Mouse (Mus musculus) lung, embryonic 14.5 days (tissue): Measurements from ENCODE around the gene Rftn1. TPM values are rescaled to one million over a fixed set of nuclear protein-coding genes. Genes with fewer than 3 reads are reported as not detected.

Source experiments
- ATAC-seq: fragments of 200-750 bp; cut with Nextera tagmentation; 2 replicates; pipeline ENCODE4 v1.8.0; 2017; ENCODE audit warnings: mild to moderate bottlenecking, moderate TSS enrichment, moderate library complexity; ENCODE audit not compliant: insufficient read depth
- DNase-seq: peaks from one replicate; pipeline ENCODE4 v3.0.0-alpha.2; 2015
- H3K27ac ChIP-seq: fragments of 300-500 bp; sonication (generic); 2 replicates; pipeline ENCODE4 v1.5.1; 2014; ENCODE audit warnings: low read depth, mild to moderate bottlenecking, moderate library complexity
- H3K27me3 ChIP-seq: fragments of 300-500 bp; sonication (generic); 2 replicates; pipeline ENCODE4 v1.6.1; 2014; ENCODE audit warnings: low read length, control low read depth; ENCODE audit not compliant: insufficient read depth
- H3K36me3 ChIP-seq: fragments of 300-500 bp; sonication (generic); 2 replicates; pipeline ENCODE4 v1.6.1; 2014; ENCODE audit warnings: control low read depth; ENCODE audit not compliant: insufficient read depth
- H3K4me1 ChIP-seq: fragments of 300-500 bp; sonication (generic); 2 replicates; pipeline ENCODE4 v1.6.1; 2014; ENCODE audit warnings: antibody characterized with exemption, control low read depth; ENCODE audit not compliant: insufficient read depth
- H3K4me2 ChIP-seq: fragments of 300-500 bp; sonication (generic); 2 replicates; pipeline ENCODE4 v1.6.1; 2014; ENCODE audit warnings: mild to moderate bottlenecking
- H3K4me3 ChIP-seq: fragments of 300-500 bp; sonication (generic); 2 replicates; pipeline ENCODE4 v1.5.1; 2014; ENCODE audit warnings: low read depth, low read length
- H3K9ac ChIP-seq: fragments of 300-500 bp; sonication (generic); 2 replicates; pipeline ENCODE4 v1.6.1; 2014
- H3K9me3 ChIP-seq: fragments of 300-500 bp; sonication (generic); 2 replicates; pipeline ENCODE4 v1.6.1; 2016; ENCODE audit warnings: low read depth, low read length, control low read depth
- CTCF ChIP-seq: IDR thresholded peaks from 2 replicates; pipeline ENCODE4 v1.5.1; 2016; ENCODE audit warnings: antibody characterized with exemption, low read depth
- WGBS: fragments of 180-500 bp; shearing (Covaris S2); extraction: QIAGEN DNeasy Blood & Tissue Kit; methylation state at CpG from one replicate; pipeline ENCODE4 v1.1.7; 2014; 5-methylcytosine and 5-hydroxymethylcytosine counted together
- polyA plus RNA-seq: library from polyadenylated mRNA; unstranded; fragments of >200 nt; fragmentation: Nextera tagmentation; extraction: Ambion mirVana; gene quantifications from 2 replicates; pipeline ENCODE4 v1.2.1, GENCODE M21; 2014

The Rftn1 gene
- polyA plus RNA-seq, 1 experiment from 2014 or later: 19.0 TPM

DNA sequence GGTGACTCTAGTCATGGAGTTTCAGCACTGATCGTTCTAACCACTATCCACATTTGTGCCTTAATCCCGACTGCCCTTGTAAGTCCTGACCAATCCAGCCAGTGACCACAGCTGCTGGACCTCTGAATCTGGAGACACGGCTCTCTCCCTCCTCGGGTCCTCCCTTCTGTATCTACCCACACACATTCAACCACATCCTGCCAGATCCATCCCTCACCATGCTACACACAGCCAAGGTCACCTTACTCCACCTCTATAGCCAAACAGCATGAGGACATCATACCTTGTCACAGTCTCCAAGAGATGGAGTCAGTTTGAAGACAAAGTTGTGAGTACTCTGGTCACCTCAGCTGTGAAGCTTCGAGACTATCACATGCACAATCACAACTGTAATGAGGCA lies 131.1 kb downstream of the Rftn1 start:
- 87% methylated on average over 5 of the region's 5 CpGs for WGBS
- Histone ChIP-seq H3K4me2 (no peak overlapping the region), H3K9ac (no peak overlapping the region), H3K4me3 (no peak overlapping the region), H3K27me3 (no peaks in the 10 kb centered on the region), H3K9me3 (no peaks in the 10 kb centered on the region), H3K4me1 (no peaks in the 10 kb centered on the region), H3K36me3 (no peaks in the 10 kb centered on the region), H3K27ac (no peak overlapping the region)
- DNase-seq (no peak), ATAC-seq (no peak)
- TF ChIP-seq CTCF: no peak

DNA sequence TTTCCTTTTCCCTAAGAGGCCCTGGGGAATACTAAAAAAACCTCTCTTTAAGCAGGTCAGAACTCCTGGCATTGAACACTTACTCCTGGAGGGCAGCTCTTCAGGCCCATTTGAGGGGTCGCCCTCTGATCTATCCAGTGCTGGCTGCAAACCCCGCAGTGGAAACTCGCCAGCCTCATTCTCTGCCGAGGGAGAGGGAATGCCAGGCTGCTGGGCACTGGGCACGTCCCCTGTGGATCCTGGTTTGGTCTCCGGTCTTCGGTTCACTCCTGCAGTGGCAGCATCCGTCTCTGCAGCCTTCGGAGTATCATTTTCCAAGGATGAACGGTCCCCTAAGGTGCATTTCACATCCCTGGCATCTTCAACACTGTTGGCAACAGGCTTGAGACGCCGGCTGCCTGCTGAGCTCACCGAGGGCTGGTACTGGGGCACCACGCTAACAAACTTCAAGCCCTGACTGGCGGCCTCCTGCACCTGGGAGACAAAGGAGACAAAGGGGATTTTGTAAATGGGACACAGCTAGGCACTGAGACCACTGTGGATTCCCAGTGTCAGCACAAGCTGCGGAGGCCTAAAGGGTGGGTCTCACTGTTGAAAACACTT lies 135.2 kb downstream of the Rftn1 start:
- DNase-seq (no peak), ATAC-seq (no peak)
- Histone ChIP-seq H3K9me3 (no peaks in the 10 kb centered on the region), H3K9ac (no peak overlapping the region), H3K27ac (no peak overlapping the region), H3K27me3 (no peaks in the 10 kb centered on the region), H3K4me3 (no peak overlapping the region), H3K4me1 (no peaks in the 10 kb centered on the region), H3K4me2 (no peak overlapping the region), H3K36me3 (no peaks in the 10 kb centered on the region)
- 81% methylated on average over 16 of the region's 16 CpGs for WGBS
- no peak for TF ChIP-seq CTCF

- Histone ChIP-seq H3K4me2 (no peak overlapping the region), H3K9me3 (no peaks in the 10 kb centered on the region), H3K9ac (no peak overlapping the region), H3K4me1 (no peaks in the 10 kb centered on the region), H3K36me3 (no peaks in the 10 kb centered on the region), H3K27me3 (no peaks in the 10 kb centered on the region), H3K27ac (no peak overlapping the region), H3K4me3 (no peak overlapping the region)
- ATAC-seq: no peak
- 79% methylated on average over 7 of the region's 7 CpGs for WGBS
- DNase-seq: no peak
- no peak for TF ChIP-seq CTCF
Measured at GRCm38 (mm10) chr17:50054586-50054985, 135.9 kb downstream of the Rftn1 start.

DNA sequence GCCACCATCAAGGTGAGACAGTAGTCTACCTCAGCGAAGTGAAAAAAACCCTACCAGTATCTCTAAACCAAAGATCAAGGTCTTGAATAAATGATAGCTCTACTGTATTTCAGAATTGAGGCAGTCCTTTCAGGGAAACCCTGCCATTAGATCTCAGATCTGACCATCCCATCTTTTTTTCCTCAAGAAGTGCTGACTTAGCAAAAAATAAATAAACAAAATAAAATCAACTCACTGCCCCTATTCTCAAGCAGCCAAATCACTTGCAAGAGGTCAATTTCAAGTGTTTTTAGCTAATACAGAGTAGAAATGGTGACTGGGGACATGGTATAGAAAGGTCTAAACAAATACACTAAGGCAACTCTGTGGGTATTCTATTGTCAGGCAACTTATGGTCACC lies 136.5 kb downstream of the Rftn1 start:
- Histone ChIP-seq H3K4me2 (no peak overlapping the region), H3K36me3 (no peaks in the 10 kb centered on the region), H3K4me3 (no peak overlapping the region), H3K27ac (no peak overlapping the region), H3K9me3 (no peaks in the 10 kb centered on the region), H3K27me3 (no peaks in the 10 kb centered on the region), H3K9ac (no peak overlapping the region), H3K4me1 (no peaks in the 10 kb centered on the region)
- DNase-seq: no peak
- no peak for TF ChIP-seq CTCF
- ATAC-seq: no peak
- WGBS: 90% methylated on average over 1 of the region's 1 CpGs

DNA sequence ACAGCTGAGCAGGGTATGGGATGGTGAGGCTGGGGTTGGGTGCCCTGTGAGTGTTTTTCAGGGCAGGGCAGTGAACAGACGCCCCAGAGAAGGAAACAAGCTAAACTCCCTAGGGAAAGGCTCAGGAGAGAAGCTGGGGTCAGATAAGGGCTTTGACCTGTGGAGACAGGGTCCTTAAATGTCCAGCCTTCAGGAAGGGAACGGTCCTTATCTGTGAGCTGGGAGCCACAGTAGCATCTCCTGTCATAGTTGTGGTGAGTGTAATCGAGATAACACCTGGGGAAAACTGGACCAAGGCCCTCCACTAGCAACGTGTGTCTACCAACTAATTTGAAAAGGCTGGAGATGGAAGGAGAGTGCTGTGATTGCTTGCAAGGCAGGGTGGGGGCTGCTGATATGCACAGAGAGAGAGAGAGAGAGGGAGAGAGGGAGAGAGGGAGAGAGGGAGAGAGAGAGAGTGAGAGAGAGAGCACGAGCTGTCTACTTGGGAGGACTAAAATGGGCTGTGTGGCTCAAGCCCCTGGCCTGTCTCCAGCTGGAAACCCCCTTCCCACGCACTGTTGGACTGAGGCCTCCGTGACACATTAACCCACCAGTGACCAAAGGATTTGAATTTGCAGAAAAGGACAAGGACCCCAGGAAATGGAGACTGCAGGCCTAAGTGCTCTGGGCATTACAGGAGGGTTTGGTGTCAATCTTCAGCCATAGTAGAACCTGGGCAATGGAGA lies 137.6 kb downstream of the Rftn1 start:
- 26% methylated on average over 7 of the region's 7 CpGs for WGBS
- Histone ChIP-seq H3K9ac (no peak overlapping the region), H3K4me1 (no peaks in the 10 kb centered on the region), H3K9me3 (no peaks in the 10 kb centered on the region), H3K27ac (no peak overlapping the region), H3K27me3 (no peaks in the 10 kb centered on the region), H3K4me2 (no peak overlapping the region), H3K4me3 (no peak overlapping the region), H3K36me3 (no peaks in the 10 kb centered on the region)
- DNase-seq: no peak
- TF ChIP-seq CTCF: no peak
- no peak for ATAC-seq

GRCm38 (mm10) chr17:50050456-50050855 lies 140.0 kb downstream of the Rftn1 start:
- no peak for TF ChIP-seq CTCF
- 80% methylated on average over 9 of the region's 9 CpGs for WGBS

GRCm38 (mm10) chr17:50048209-50048608 lies 142.3 kb downstream of the Rftn1 start:
- Histone ChIP-seq H3K27ac (no peak overlapping the region), H3K4me1 (no peaks in the 10 kb centered on the region), H3K4me2 (no peak overlapping the region), H3K9ac (no peak overlapping the region), H3K36me3 (no peaks in the 10 kb centered on the region), H3K4me3 (no peak overlapping the region), H3K27me3 (no peaks in the 10 kb centered on the region), H3K9me3 (no peaks in the 10 kb centered on the region)
- DNase-seq (no peak), ATAC-seq (no peak)
- 57% methylated on average over 9 of the region's 9 CpGs for WGBS
- TF ChIP-seq CTCF: no peak

More at GRCm38 (mm10) chr17:50050456-50050855, 140.0 kb downstream of the Rftn1 start:
- Histone ChIP-seq H3K4me2 (no peak overlapping the region), H3K36me3 (no peaks in the 10 kb centered on the region), H3K4me3 (no peak overlapping the region), H3K9ac (no peak overlapping the region), H3K27me3 (no peaks in the 10 kb centered on the region), H3K27ac (no peak overlapping the region), H3K4me1 (no peaks in the 10 kb centered on the region), H3K9me3 (no peaks in the 10 kb centered on the region)
- no peak for ATAC-seq
- no peak for DNase-seq
